Mouse (Mus musculus) forebrain, embryonic 14.5 days (tissue): ENCODE measurements around the gene Bbs2. TPM values are rescaled to one million over a fixed set of nuclear protein-coding genes. Genes with fewer than 3 reads are reported as not detected.
"Not testable (repeated sequence)": the region's sequence is repeated elsewhere in the genome, so short reads cannot be mapped to it uniquely, and the experiment has no call there.

Source experiments
- ATAC-seq: fragments of 200-750 bp; cut with Nextera tagmentation; 2 replicates; pipeline ENCODE4 v1.8.0; 2017; ENCODE audit warnings: mild to moderate bottlenecking, moderate library complexity
- DNase-seq: peaks from one replicate; pipeline ENCODE4 v3.0.0-alpha.2; 2015; ENCODE audit warnings: low spot score
- H3K27ac ChIP-seq: fragments of 300-500 bp; sonication (generic); 2 replicates; pipeline ENCODE4 v1.5.1; 2014; ENCODE audit warnings: low read depth, mild to moderate bottlenecking, control low read depth, low read length, moderate library complexity
- H3K27me3 ChIP-seq: fragments of 300-500 bp; sonication (generic); replicated peaks from 2 replicates; pipeline ENCODE4 v1.6.1; 2014; ENCODE audit warnings: low read length, control low read depth, mixed read lengths; ENCODE audit not compliant: control insufficient read depth, insufficient read depth
- H3K36me3 ChIP-seq: fragments of 300-500 bp; sonication (generic); 2 replicates; pipeline ENCODE4 v1.6.1; 2014; ENCODE audit warnings: low read length, control low read depth; ENCODE audit not compliant: control insufficient read depth, insufficient read depth
- H3K4me1 ChIP-seq: fragments of 300-500 bp; sonication (generic); 2 replicates; pipeline ENCODE4 v1.6.1; 2014; ENCODE audit warnings: antibody characterized with exemption, low read length, control low read depth; ENCODE audit not compliant: control insufficient read depth, insufficient read depth
- H3K4me2 ChIP-seq: fragments of 300-500 bp; sonication (generic); 2 replicates; pipeline ENCODE4 v1.6.1; 2014; ENCODE audit warnings: mild to moderate bottlenecking, control low read depth, low read length
- H3K4me3 ChIP-seq: fragments of 300-500 bp; sonication (generic); 2 replicates; pipeline ENCODE4 v1.5.1; 2014; ENCODE audit warnings: low read depth, low read length, control low read depth
- H3K9ac ChIP-seq: fragments of 300-500 bp; sonication (generic); 2 replicates; pipeline ENCODE4 v1.6.1; 2014; ENCODE audit warnings: mild to moderate bottlenecking, low read length, control low read depth, moderate library complexity
- H3K9me3 ChIP-seq: fragments of 300-500 bp; sonication (generic); replicated peaks from 2 replicates; pipeline ENCODE4 v1.6.1; 2016; ENCODE audit warnings: low read length, control low read depth, mixed read lengths; ENCODE audit not compliant: control insufficient read depth
- WGBS: fragments of 180-500 bp; shearing (Covaris S2); extraction: QIAGEN DNeasy Blood & Tissue Kit; methylation state at CpG from one replicate; pipeline ENCODE4 v1.1.7; 2014; 5-methylcytosine and 5-hydroxymethylcytosine counted together
- polyA plus RNA-seq: library from polyadenylated mRNA; unstranded; fragments of >200 nt; fragmentation: Nextera tagmentation; extraction: Ambion mirVana; gene quantifications from 2 replicates; pipeline ENCODE4 v1.2.1, GENCODE M21; 2014

The Bbs2 gene
- polyA plus RNA-seq, 1 experiment from 2014 or later = 18.7 TPM

- Histone ChIP-seq H3K4me3 (peak overlapping the region; percentile 85), H3K27ac (peak overlapping the region; percentile 48; the same call in 1 of the 2 replicates), H3K9ac (peak overlapping the region; percentile 77), H3K4me2 (peak overlapping the region; percentile 85), H3K4me1 (peaks cover 18% of the 10 kb centered on the region), H3K36me3 (peaks cover 12% of the 10 kb centered on the region; the same call in 1 of the 2 replicates)
- DNase-seq (peak; percentile 83), ATAC-seq (peak; percentile 88)
- WGBS = 0% methylated on average over 20 of the region's 32 CpGs
- H3K9me3 ChIP-seq, H3K27me3 ChIP-seq: not testable (repeated sequence)
Measured at GRCm38 (mm10) chr8:94036541-94036940, 62.2 kb downstream of the Bbs2 start.

- H3K36me3 ChIP-seq = peaks cover 23% of the 10 kb centered on the region
- H3K27me3 ChIP-seq = no peaks in the 10 kb centered on the region
- peaks cover 18% of the 10 kb centered on the region for H3K4me1 ChIP-seq
- H3K27ac ChIP-seq = no peak overlapping the region
- ATAC-seq = no peak
- peak overlapping the region; percentile 85 for H3K4me3 ChIP-seq
- no peak for DNase-seq
- H3K4me2 ChIP-seq = peak overlapping the region; percentile 85
- WGBS = 63% methylated on average over 5 of the region's 5 CpGs
- peak overlapping the region; percentile 44; the same call in 1 of the 2 replicates for H3K9ac ChIP-seq
- no peaks in the 10 kb centered on the region for H3K9me3 ChIP-seq
Measured at GRCm38 (mm10) chr8:94035200-94035599, 63.5 kb downstream of the Bbs2 start.

- ATAC-seq (no peak), DNase-seq (no peak)
- H3K9ac ChIP-seq = no peak overlapping the region
- H3K4me1 ChIP-seq = peaks cover 18% of the 10 kb centered on the region
- no peaks in the 10 kb centered on the region for H3K27me3 ChIP-seq
- H3K27ac ChIP-seq = no peak overlapping the region; the same call in 1 of the 2 replicates
- no peaks in the 10 kb centered on the region for H3K9me3 ChIP-seq
- H3K36me3 ChIP-seq = peaks cover 27% of the 10 kb centered on the region
- 12% methylated on average over 3 of the region's 3 CpGs for WGBS
- peak overlapping the region; percentile 31 for H3K4me2 ChIP-seq
- no peak overlapping the region for H3K4me3 ChIP-seq
Measured at GRCm38 (mm10) chr8:94033601-94034000, 65.1 kb downstream of the Bbs2 start.

- peaks cover 63% of the 10 kb centered on the region for H3K36me3 ChIP-seq
- H3K4me2 ChIP-seq = no peak overlapping the region
- H3K9me3 ChIP-seq = no peaks in the 10 kb centered on the region
- no peak overlapping the region for H3K9ac ChIP-seq
- ATAC-seq (no peak), DNase-seq (no peak)
- 94% methylated on average over 9 of the region's 9 CpGs for WGBS
- H3K4me3 ChIP-seq = no peak overlapping the region
- no peaks in the 10 kb centered on the region for H3K27me3 ChIP-seq
- H3K4me1 ChIP-seq = peaks cover 9% of the 10 kb centered on the region
- H3K27ac ChIP-seq = no peak overlapping the region
Measured at GRCm38 (mm10) chr8:94029701-94030100, 69.0 kb downstream of the Bbs2 start.

GRCm38 (mm10) chr8:94023916-94024315, 74.8 kb downstream of the Bbs2 start:
- WGBS = 99% methylated on average over 6 of the region's 6 CpGs
- Histone ChIP-seq H3K27me3 (no peaks in the 10 kb centered on the region), H3K4me3 (no peak overlapping the region), H3K9me3 (no peaks in the 10 kb centered on the region), H3K36me3 (peaks cover 80% of the 10 kb centered on the region), H3K27ac (no peak overlapping the region), H3K4me1 (no peaks in the 10 kb centered on the region), H3K4me2 (no peak overlapping the region), H3K9ac (no peak overlapping the region)
- DNase-seq = no peak
- ATAC-seq = no peak

Other genes with a start within 250 kb of the Bbs2 start
- 55.8 and 60.2 TPM in 2 replicates for gene Amfr, start 86.1 kb downstream of the Bbs2 start, polyA plus RNA-seq
- 165 and 171 TPM in 2 replicates for gene Nudt21, start 61.9 kb downstream of the Bbs2 start, polyA plus RNA-seq
- 9.8 and 13.4 TPM in 2 replicates for gene Ogfod1, start 61.7 kb downstream of the Bbs2 start, polyA plus RNA-seq
- gene Mt4, start 38.3 kb upstream of the Bbs2 start, polyA plus RNA-seq = not detected in 2 replicates
- gene Mt3, start 53.7 kb upstream of the Bbs2 start, polyA plus RNA-seq = 237 and 306 TPM in 2 replicates
- gene Mt2, start 73.7 kb upstream of the Bbs2 start, polyA plus RNA-seq = 29.4 and 47.5 TPM in 2 replicates
- gene Mt1, start 80.2 kb upstream of the Bbs2 start, polyA plus RNA-seq = 77.2 and 110 TPM in 2 replicates
- 65.2 and 72.6 TPM in 2 replicates for gene Nup93, start 115.6 kb upstream of the Bbs2 start, polyA plus RNA-seq
- not detected in 2 replicates for gene Slc12a3, start 230.3 kb upstream of the Bbs2 start, polyA plus RNA-seq